Mouse (Mus musculus) hindbrain, embryonic 14.5 days (tissue): ENCODE data around the gene Olfr576. TPM values are rescaled to one million over a fixed set of nuclear protein-coding genes. Genes with fewer than 3 reads are reported as not detected.

Experiments used
- ATAC-seq: fragments of 200-750 bp; cut with Nextera tagmentation; 2 replicates; pipeline ENCODE4 v1.8.0; 2017; ENCODE audit warnings: moderate number of reproducible peaks, mild to moderate bottlenecking, moderate TSS enrichment, moderate library complexity; ENCODE audit not compliant: low FRiP score
- DNase-seq: peaks from one replicate; pipeline ENCODE4 v3.0.0-alpha.2; 2015; ENCODE audit warnings: low spot score
- H3K27ac ChIP-seq: fragments of 300-500 bp; sonication (generic); 2 replicates; pipeline ENCODE4 v1.5.1; 2014; ENCODE audit warnings: mild to moderate bottlenecking, moderate library complexity
- H3K27me3 ChIP-seq: fragments of 300-500 bp; sonication (generic); 2 replicates; pipeline ENCODE4 v1.6.1; 2014; ENCODE audit warnings: mild to moderate bottlenecking, low read length, mixed read lengths; ENCODE audit not compliant: control insufficient read depth, insufficient read depth
- H3K36me3 ChIP-seq: fragments of 300-500 bp; sonication (generic); replicated peaks from 2 replicates; pipeline ENCODE4 v1.6.1; 2014; ENCODE audit not compliant: control insufficient read depth, insufficient read depth
- H3K4me1 ChIP-seq: fragments of 300-500 bp; sonication (generic); replicated peaks from 2 replicates; pipeline ENCODE4 v1.6.1; 2014; ENCODE audit warnings: antibody characterized with exemption, low read length, mixed read lengths; ENCODE audit not compliant: control insufficient read depth, insufficient read depth
- H3K4me2 ChIP-seq: fragments of 300-500 bp; sonication (generic); replicated peaks from 2 replicates; pipeline ENCODE4 v1.6.1; 2014; ENCODE audit warnings: mild to moderate bottlenecking, moderate library complexity
- H3K4me3 ChIP-seq: fragments of 300-500 bp; sonication (generic); replicated peaks from 2 replicates; pipeline ENCODE4 v1.5.1; 2014; ENCODE audit warnings: mild to moderate bottlenecking, low read length
- H3K9ac ChIP-seq: fragments of 300-500 bp; sonication (generic); 2 replicates; pipeline ENCODE4 v1.6.1; 2014
- H3K9me3 ChIP-seq: fragments of 300-500 bp; sonication (generic); 2 replicates; pipeline ENCODE4 v1.6.1; 2016; ENCODE audit warnings: low read length; ENCODE audit not compliant: control insufficient read depth
- WGBS: fragments of 180-500 bp; shearing (Covaris S2); extraction: QIAGEN DNeasy Blood & Tissue Kit; methylation state at CpG from one replicate; pipeline ENCODE4 v1.1.7; 2014; 5-methylcytosine and 5-hydroxymethylcytosine counted together
- polyA plus RNA-seq: library from polyadenylated mRNA; unstranded; fragments of >200 nt; fragmentation: Nextera tagmentation; extraction: Ambion mirVana; gene quantifications from 2 replicates; pipeline ENCODE4 v1.2.1, GENCODE M21; 2014

The Olfr576 gene
- not detected in 2 replicates for polyA plus RNA-seq

DNA sequence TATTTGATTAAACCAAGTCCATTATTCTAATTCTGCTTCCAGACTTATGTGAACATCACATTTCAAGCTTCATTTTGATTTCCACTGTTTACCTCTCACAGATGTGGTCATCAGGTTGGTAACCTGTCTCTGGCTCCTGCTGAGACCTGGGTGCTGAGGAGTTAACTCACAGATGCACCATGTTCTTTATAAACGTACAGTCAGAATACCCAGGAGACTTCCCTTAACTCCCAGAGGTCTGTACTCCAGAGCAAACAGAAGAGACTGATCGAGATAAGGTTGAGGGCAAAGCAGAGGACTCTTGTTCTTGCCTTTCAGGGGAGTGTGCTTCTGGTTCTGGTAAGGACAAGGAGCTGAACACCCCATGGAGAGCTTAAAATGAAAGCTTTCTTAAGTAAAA is at the start of gene Olfr576:
Olfr576 (plus strand) TSS at position 301 of the 400 bp plus-strand sequence.
- Histone ChIP-seq H3K9ac (no peak within 1 kb of the TSS), H3K27me3 (no peaks in the 10 kb centered on the region), H3K4me2 (no peak within 1 kb of the TSS), H3K4me3 (no peak within 1 kb of the TSS), H3K9me3 (no peaks in the 10 kb centered on the region), H3K4me1 (no peaks in the 10 kb centered on the region), H3K36me3 (no peaks in the 10 kb centered on the region), H3K27ac (no peak within 1 kb of the TSS)
- ATAC-seq (no peak), DNase-seq (no peak)
- WGBS: 57% methylated on average over 2 of the region's 2 CpGs

DNA sequence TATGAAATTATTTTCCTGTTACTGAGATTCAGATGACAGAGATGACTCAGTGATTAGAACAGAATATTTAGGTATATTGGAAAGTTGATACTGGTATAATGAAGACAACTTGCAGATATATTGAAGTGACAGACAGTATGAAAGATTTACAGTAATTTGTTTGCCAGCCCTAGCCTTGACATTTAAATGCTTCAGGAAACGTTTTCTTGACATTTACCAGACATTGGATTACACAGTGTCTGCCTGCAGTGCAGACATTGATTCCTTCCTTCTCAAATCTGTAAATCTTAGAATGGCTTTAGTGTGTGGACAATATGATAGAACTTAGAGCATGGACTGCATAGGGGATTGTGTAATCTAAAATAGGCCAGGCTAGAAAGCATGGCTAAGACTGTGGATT is 47.2 kb upstream of the Olfr576 start:
- DNase-seq (no peak), ATAC-seq (no peak)
- Histone ChIP-seq H3K4me3 (no peak overlapping the region), H3K4me1 (no peaks in the 10 kb centered on the region), H3K9me3 (no peaks in the 10 kb centered on the region), H3K36me3 (no peaks in the 10 kb centered on the region), H3K9ac (no peak overlapping the region), H3K27ac (no peak overlapping the region), H3K27me3 (no peaks in the 10 kb centered on the region), H3K4me2 (no peak overlapping the region)
- WGBS: 51% methylated on average over 1 of the region's 1 CpGs

DNA sequence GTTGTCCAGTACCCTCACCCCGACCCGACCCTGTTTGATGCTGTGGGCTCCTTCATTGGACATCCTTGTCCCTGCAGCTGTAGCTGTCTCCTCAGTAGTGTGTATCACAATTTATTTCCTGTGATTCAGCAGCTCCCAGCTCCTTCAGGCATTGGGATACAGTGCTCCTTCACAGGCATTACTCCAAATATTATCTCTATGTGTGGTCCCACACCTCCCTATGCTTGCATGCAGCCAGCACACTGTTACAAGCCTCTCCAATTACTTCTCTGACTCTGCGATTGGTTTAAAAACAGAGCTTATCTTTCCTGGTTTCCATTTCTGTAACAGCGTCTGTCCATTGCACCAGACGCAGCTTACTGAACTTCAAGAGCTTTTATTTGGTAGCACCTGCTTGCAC is 46.1 kb upstream of the Olfr576 start:
- Histone ChIP-seq H3K9ac (no peak overlapping the region), H3K36me3 (no peaks in the 10 kb centered on the region), H3K9me3 (no peaks in the 10 kb centered on the region), H3K27ac (no peak overlapping the region), H3K4me1 (no peaks in the 10 kb centered on the region), H3K4me3 (no peak overlapping the region), H3K4me2 (no peak overlapping the region), H3K27me3 (no peaks in the 10 kb centered on the region)
- DNase-seq (no peak), ATAC-seq (no peak)
- 81% methylated on average over 5 of the region's 5 CpGs for WGBS

DNA sequence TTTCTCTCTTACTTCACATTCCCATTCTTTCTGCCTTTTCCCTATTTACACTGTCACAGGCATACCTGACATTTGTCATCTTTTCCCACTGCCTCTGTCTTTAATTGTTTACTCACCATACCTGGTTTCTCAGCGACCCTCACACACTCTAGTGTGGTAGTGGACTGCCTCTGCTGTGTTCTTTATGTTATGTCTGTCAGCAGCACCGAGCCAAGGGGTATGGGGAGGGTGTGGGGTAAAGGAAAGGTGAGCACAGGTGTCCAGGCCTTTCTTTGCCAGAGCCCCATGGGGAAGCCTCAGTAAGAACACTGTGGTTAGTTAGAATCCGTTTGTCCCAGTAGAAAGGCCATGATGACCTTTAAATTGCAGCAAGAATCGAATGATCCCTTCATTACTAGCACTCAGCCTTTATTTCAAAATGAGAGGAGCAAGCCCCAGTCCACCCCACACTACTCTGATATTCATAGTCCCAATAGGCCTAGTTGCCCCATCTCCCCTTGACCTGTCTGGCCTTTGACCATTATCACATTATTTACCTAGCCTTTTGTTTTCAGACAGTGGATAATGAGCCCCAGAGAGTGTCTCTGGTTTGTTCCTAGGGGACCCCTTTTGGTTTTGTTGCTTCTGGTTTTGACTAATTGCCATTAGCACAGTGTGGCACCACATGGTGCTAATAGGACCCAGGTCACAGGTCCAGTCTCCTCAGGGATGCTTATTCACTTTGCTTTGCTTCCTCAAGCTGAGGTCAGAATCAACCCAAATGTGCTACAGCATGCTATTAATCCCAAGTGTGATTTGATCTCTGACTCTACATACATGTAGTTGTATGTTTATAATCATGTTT is 45.2 kb upstream of the Olfr576 start, which contains the start of gene Olfr571:
Olfr571 (minus strand) TSS at position 505 of the 844 bp plus-strand sequence.
- WGBS: 66% methylated on average over 4 of the region's 4 CpGs
- Histone ChIP-seq H3K36me3 (no peaks in the 10 kb centered on the region), H3K4me2 (no peak within 1 kb of the TSS), H3K4me1 (no peaks in the 10 kb centered on the region), H3K27ac (no peak within 1 kb of the TSS), H3K9me3 (no peaks in the 10 kb centered on the region), H3K4me3 (no peak within 1 kb of the TSS), H3K9ac (no peak within 1 kb of the TSS), H3K27me3 (no peaks in the 10 kb centered on the region)
- no peak for ATAC-seq
- no peak for DNase-seq

DNA sequence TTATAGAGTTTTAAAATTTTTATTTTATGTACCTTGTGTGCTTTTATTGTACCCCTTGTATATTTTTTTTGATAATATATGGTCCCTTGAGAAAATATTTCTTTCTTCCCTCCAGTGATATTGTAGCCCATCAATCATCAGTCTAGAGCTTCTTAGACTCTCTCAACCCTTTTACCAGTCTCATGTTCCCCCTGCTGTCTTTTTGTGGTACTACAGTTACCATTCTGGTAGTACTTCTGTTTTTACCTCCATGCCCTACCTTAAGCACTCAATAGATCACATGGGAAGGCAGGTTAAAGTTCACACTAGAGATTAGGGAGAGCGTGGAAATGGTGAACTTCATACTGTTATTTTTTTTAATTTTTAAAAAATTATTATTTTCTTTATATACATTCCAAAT is 42.8 kb upstream of the Olfr576 start:
- Histone ChIP-seq H3K27me3 (no peaks in the 10 kb centered on the region), H3K9me3 (no peaks in the 10 kb centered on the region), H3K36me3 (no peaks in the 10 kb centered on the region), H3K4me1 (no peaks in the 10 kb centered on the region), H3K4me2 (no peak overlapping the region), H3K4me3 (no peak overlapping the region), H3K27ac (no peak overlapping the region), H3K9ac (no peak overlapping the region)
- DNase-seq (peak; percentile 82), ATAC-seq (peak; percentile 88)
- 30% methylated on average over 1 of the region's 1 CpGs for WGBS

DNA sequence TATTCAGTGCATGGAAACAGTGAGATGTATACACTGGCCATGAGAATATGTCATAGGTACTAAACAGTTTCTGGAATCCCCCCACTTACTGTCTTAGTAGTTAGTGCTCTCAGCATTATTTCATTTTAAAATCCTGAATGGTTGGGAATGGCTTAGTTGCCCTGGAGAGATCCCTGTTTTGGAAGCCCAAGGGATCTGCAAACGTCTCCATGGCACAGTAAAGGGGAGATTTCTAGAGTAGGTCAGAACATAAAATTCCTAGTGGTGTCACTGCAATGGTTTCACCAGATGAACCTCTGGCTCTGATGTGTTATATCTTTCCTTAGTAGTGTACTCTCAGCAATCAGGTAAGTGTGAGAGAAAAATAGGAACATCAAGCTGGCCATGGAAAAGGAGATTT is 38.4 kb upstream of the Olfr576 start, which contains the start of gene Olfr572:
Olfr572 (plus strand) TSS at position 301 of the 400 bp plus-strand sequence.
- ATAC-seq (no peak), DNase-seq (no peak)
- Histone ChIP-seq H3K4me2 (no peak within 1 kb of the TSS), H3K9me3 (no peaks in the 10 kb centered on the region), H3K4me1 (no peaks in the 10 kb centered on the region), H3K27ac (no peak within 1 kb of the TSS), H3K9ac (no peak within 1 kb of the TSS), H3K27me3 (no peaks in the 10 kb centered on the region), H3K36me3 (no peaks in the 10 kb centered on the region), H3K4me3 (no peak within 1 kb of the TSS)
- WGBS: 73% methylated on average over 1 of the region's 1 CpGs

DNA sequence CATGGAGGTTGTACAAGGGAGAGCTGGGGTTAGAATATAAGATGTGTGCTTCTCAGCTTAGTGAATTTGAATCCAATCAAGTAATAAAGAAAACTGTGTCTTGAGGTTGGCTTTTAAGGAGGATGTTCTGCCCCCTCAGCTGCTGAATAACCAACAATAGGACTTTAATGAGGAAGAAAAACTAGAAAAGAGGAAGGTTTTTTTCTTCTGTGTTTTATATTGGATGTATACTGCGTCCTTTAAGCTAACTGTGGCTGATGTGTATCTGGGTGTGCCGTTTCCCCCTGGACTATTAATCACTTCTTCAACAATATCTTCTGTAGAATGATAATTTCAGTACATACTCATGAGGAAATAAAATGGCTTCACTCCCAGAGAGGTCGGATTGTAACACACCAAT is 35.4 kb upstream of the Olfr576 start:
- ATAC-seq (no peak), DNase-seq (no peak)
- WGBS: 70% methylated on average over 3 of the region's 3 CpGs
- Histone ChIP-seq H3K36me3 (no peaks in the 10 kb centered on the region), H3K4me3 (no peak overlapping the region), H3K4me1 (no peaks in the 10 kb centered on the region), H3K27ac (no peak overlapping the region), H3K27me3 (no peaks in the 10 kb centered on the region), H3K9me3 (no peaks in the 10 kb centered on the region), H3K9ac (no peak overlapping the region), H3K4me2 (no peak overlapping the region)

DNA sequence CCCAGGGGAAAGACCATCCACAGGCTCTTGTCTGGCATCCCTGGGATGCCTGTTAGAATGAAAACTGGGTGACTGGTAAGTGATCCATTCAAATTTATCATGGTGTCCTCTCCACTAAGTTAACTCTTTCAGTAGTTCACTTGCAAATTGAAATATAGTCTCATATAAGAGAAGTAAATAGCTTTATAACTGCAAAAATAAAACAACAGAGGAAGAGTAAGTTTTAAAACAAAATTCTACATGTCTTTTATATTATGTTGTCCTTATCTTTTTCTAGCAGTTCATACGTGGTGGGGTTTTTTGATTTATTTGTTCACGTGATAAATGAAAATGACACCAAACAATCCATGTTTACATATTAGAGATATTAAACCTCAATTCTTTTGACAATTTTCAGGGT is 20.0 kb upstream of the Olfr576 start, which contains the start of gene Olfr573-ps1:
Olfr573-ps1 (minus strand) TSS at position 101 of the 400 bp plus-strand sequence.
- 95% methylated on average over 2 of the region's 2 CpGs for WGBS
- H3K27ac ChIP-seq: no peak within 1 kb of the TSS
- H3K36me3 ChIP-seq: no peaks in the 10 kb centered on the region
- H3K27me3 ChIP-seq: no peaks in the 10 kb centered on the region
- H3K4me2 ChIP-seq: no peak within 1 kb of the TSS
- DNase-seq (no peak), ATAC-seq (no peak)
- no peaks in the 10 kb centered on the region for H3K4me1 ChIP-seq
- H3K9me3 ChIP-seq: no peaks in the 10 kb centered on the region
- no peak within 1 kb of the TSS for H3K4me3 ChIP-seq
- no peak within 1 kb of the TSS for H3K9ac ChIP-seq

DNA sequence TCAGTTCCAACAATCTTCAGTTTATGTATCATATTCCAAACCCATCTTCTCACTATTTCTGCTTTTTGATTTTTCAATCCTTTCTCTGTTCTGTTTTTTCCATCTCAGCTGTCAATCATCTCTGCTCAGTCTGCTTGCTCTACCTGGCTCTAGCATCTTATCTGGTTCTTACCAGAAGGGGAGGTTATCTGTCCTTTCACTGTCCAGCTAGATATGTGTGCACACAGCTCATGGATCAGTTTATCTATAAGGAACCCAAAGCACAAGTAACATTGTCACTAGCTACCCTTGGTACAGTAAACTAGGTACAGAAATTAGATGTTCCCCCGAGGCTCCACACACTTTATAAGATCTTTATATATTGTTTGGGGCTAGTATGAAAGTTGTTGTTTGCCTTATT is 19.0 kb upstream of the Olfr576 start:
- 90% methylated on average over 1 of the region's 1 CpGs for WGBS

More for the DNA sequence above, 19.0 kb upstream of the Olfr576 start:
- no peak overlapping the region for H3K4me2 ChIP-seq
- H3K36me3 ChIP-seq: no peaks in the 10 kb centered on the region
- H3K4me3 ChIP-seq: no peak overlapping the region
- no peaks in the 10 kb centered on the region for H3K4me1 ChIP-seq
- no peaks in the 10 kb centered on the region for H3K27me3 ChIP-seq
- ATAC-seq: no peak
- H3K9me3 ChIP-seq: no peaks in the 10 kb centered on the region
- H3K9ac ChIP-seq: no peak overlapping the region
- no peak for DNase-seq
- H3K27ac ChIP-seq: no peak overlapping the region
